Mouse (Mus musculus) kidney, postnatal 0 days (tissue): Measurements from ENCODE around the gene Znhit6. TPM values are rescaled to one million over a fixed set of nuclear protein-coding genes. Genes with fewer than 3 reads are reported as not detected.

ENCODE experiments used
- ATAC-seq: fragments of 200-750 bp; cut with Nextera tagmentation; replicated peaks from 2 replicates; pipeline ENCODE4 v1.8.0; 2017; ENCODE audit warnings: low read depth, moderate number of reproducible peaks, moderate TSS enrichment, moderate library complexity; ENCODE audit not compliant: low FRiP score
- DNase-seq: peaks from one replicate; pipeline ENCODE4 v3.0.0-alpha.2; 2016; ENCODE audit warnings: low spot score
- H3K27ac ChIP-seq: fragments of 300-500 bp; sonication (generic); 2 replicates; pipeline ENCODE4 v1.5.1; 2014; ENCODE audit warnings: mild to moderate bottlenecking
- H3K27me3 ChIP-seq: fragments of 300-500 bp; sonication (generic); 2 replicates; pipeline ENCODE4 v1.6.1; 2014; ENCODE audit warnings: low read length, mixed read lengths; ENCODE audit not compliant: insufficient read depth
- H3K36me3 ChIP-seq: fragments of 300-500 bp; sonication (generic); 2 replicates; pipeline ENCODE4 v1.6.1; 2014; ENCODE audit warnings: low read length, mixed read lengths; ENCODE audit not compliant: insufficient read depth
- H3K4me1 ChIP-seq: fragments of 300-500 bp; sonication (generic); replicated peaks from 2 replicates; pipeline ENCODE4 v1.6.1; 2014; ENCODE audit warnings: antibody characterized with exemption, low read length, mixed read lengths; ENCODE audit not compliant: insufficient read depth
- H3K4me2 ChIP-seq: fragments of 300-500 bp; sonication (generic); 2 replicates; pipeline ENCODE4 v1.6.1; 2014; ENCODE audit warnings: mild to moderate bottlenecking, low read length, moderate library complexity, mixed read lengths
- H3K4me3 ChIP-seq: fragments of 300-500 bp; sonication (generic); replicated peaks from 2 replicates; pipeline ENCODE4 v1.5.1; 2014; ENCODE audit warnings: low read depth, low read length
- H3K9ac ChIP-seq: fragments of 300-500 bp; sonication (generic); 2 replicates; pipeline ENCODE4 v1.6.1; 2014; ENCODE audit warnings: low read depth, low read length
- H3K9me3 ChIP-seq: fragments of 300-500 bp; sonication (generic); replicated peaks from 2 replicates; pipeline ENCODE4 v1.6.1; 2016; ENCODE audit warnings: low read length, inconsistent platforms, mixed read lengths
- CTCF ChIP-seq: IDR thresholded peaks from 2 replicates; pipeline ENCODE4 v1.5.1; 2016; ENCODE audit warnings: antibody characterized with exemption, low read depth, mild to moderate bottlenecking, moderate library complexity
- WGBS: fragments of 180-500 bp; shearing (Covaris S2); extraction: QIAGEN DNeasy Blood & Tissue Kit; methylation state at CpG from one replicate; pipeline ENCODE4 v1.1.7; 2014; 5-methylcytosine and 5-hydroxymethylcytosine counted together
- polyA plus RNA-seq: library from polyadenylated mRNA; unstranded; fragments of >200 nt; fragmentation: Nextera tagmentation; extraction: Ambion mirVana; gene quantifications from 2 replicates; pipeline ENCODE4 v1.2.1, GENCODE M21; 2015

Gene Znhit6
- polyA plus RNA-seq, 1 experiment from 2014 or later: 31.8 TPM

- no peak overlapping the region for H3K4me3 ChIP-seq
- no peaks in the 10 kb centered on the region for H3K27me3 ChIP-seq
- no peak overlapping the region for H3K9ac ChIP-seq
- H3K36me3 ChIP-seq: no peaks in the 10 kb centered on the region
- ATAC-seq: no peak
- H3K4me2 ChIP-seq: no peak overlapping the region
- no peaks in the 10 kb centered on the region for H3K9me3 ChIP-seq
- 84% methylated on average over 9 of the region's 9 CpGs for WGBS
- TF ChIP-seq CTCF: no peak
- no peak for DNase-seq
- H3K27ac ChIP-seq: no peak overlapping the region
- H3K4me1 ChIP-seq: no peaks in the 10 kb centered on the region
Measured at GRCm38 (mm10) chr3:145625546-145625945, 49.5 kb downstream of the Znhit6 start.

GRCm38 (mm10) chr3:145626063-145626462 lies 50.1 kb downstream of the Znhit6 start:
- no peak overlapping the region for H3K4me3 ChIP-seq
- 95% methylated on average over 1 of the region's 1 CpGs for WGBS
- H3K4me2 ChIP-seq: no peak overlapping the region
- ATAC-seq: no peak
- H3K9me3 ChIP-seq: no peaks in the 10 kb centered on the region
- DNase-seq: no peak
- no peak overlapping the region for H3K9ac ChIP-seq
- TF ChIP-seq CTCF: no peak
- H3K4me1 ChIP-seq: no peaks in the 10 kb centered on the region
- no peaks in the 10 kb centered on the region for H3K27me3 ChIP-seq
- H3K27ac ChIP-seq: no peak overlapping the region
- H3K36me3 ChIP-seq: no peaks in the 10 kb centered on the region

- no peak overlapping the region for H3K4me3 ChIP-seq
- ATAC-seq (no peak), DNase-seq (peak; percentile 47)
- H3K27ac ChIP-seq: no peak overlapping the region
- no peaks in the 10 kb centered on the region for H3K36me3 ChIP-seq
- TF ChIP-seq CTCF: peak; percentile 67
- H3K4me2 ChIP-seq: no peak overlapping the region
- WGBS: 83% methylated on average over 3 of the region's 3 CpGs
- no peaks in the 10 kb centered on the region for H3K9me3 ChIP-seq
- H3K9ac ChIP-seq: no peak overlapping the region
- no peaks in the 10 kb centered on the region for H3K27me3 ChIP-seq
- no peaks in the 10 kb centered on the region; the same call in 1 of the 2 replicates for H3K4me1 ChIP-seq
Measured at GRCm38 (mm10) chr3:145627830-145628229, 51.8 kb downstream of the Znhit6 start.

- Histone ChIP-seq H3K36me3 (no peaks in the 10 kb centered on the region), H3K4me2 (no peak overlapping the region), H3K9me3 (no peaks in the 10 kb centered on the region), H3K27me3 (no peaks in the 10 kb centered on the region), H3K4me1 (peaks cover 6% of the 10 kb centered on the region), H3K27ac (no peak overlapping the region), H3K9ac (no peak overlapping the region), H3K4me3 (no peak overlapping the region)
- no peak for ATAC-seq
- 60% methylated on average over 5 of the region's 5 CpGs for whole genome bisulfite sequencing
- DNase-seq: no peak
- TF ChIP-seq CTCF: no peak
Measured at GRCm38 (mm10) chr3:145628643-145629042, 52.6 kb downstream of the Znhit6 start.

GRCm38 (mm10) chr3:145632888-145633287 lies 56.9 kb downstream of the Znhit6 start:
- H3K4me3 ChIP-seq: no peak overlapping the region
- H3K9me3 ChIP-seq: no peaks in the 10 kb centered on the region
- peaks cover 10% of the 10 kb centered on the region for H3K4me1 ChIP-seq
- no peaks in the 10 kb centered on the region for H3K36me3 ChIP-seq
- H3K27me3 ChIP-seq: no peaks in the 10 kb centered on the region
- H3K9ac ChIP-seq: no peak overlapping the region
- H3K27ac ChIP-seq: peak overlapping the region; percentile 51
- DNase-seq: peak; percentile 65
- TF ChIP-seq CTCF: no peak
- peak; percentile 58 for ATAC-seq
- no peak overlapping the region for H3K4me2 ChIP-seq
- WGBS: 18% methylated on average over 6 of the region's 6 CpGs

- no peak for TF ChIP-seq CTCF
- H3K36me3 ChIP-seq: no peaks in the 10 kb centered on the region
- peak overlapping the region; percentile 60 for H3K27ac ChIP-seq
- no peaks in the 10 kb centered on the region for H3K9me3 ChIP-seq
- no peak overlapping the region for H3K4me3 ChIP-seq
- no peak overlapping the region for H3K4me2 ChIP-seq
- 62% methylated on average over 14 of the region's 14 CpGs for WGBS
- DNase-seq (peak; percentile 53), ATAC-seq (peak; percentile 86)
- no peak overlapping the region for H3K9ac ChIP-seq
- no peaks in the 10 kb centered on the region for H3K27me3 ChIP-seq
- H3K4me1 ChIP-seq: peaks cover 10% of the 10 kb centered on the region
Measured at GRCm38 (mm10) chr3:145634002-145634710, 58.2 kb downstream of the Znhit6 start.
